Mouse (Mus musculus) midbrain, embryonic 12.5 days (tissue): ENCODE results near the gene Mmadhc. TPM values are rescaled to one million over a fixed set of nuclear protein-coding genes. Genes with fewer than 3 reads are reported as not detected.
A peak's percentile ranks its signal among the peaks of the same experiment; 100 is the strongest.

Source experiments
- ATAC-seq: fragments of 200-750 bp; cut with Nextera tagmentation; 2 replicates; pipeline ENCODE4 v1.8.0; 2017; ENCODE audit warnings: low read depth, moderate TSS enrichment, moderate library complexity; ENCODE audit not compliant: low FRiP score
- H3K27ac ChIP-seq: fragments of 300-500 bp; sonication (generic); replicated peaks from 2 replicates; pipeline ENCODE4 v1.5.1; 2016; ENCODE audit warnings: mild to moderate bottlenecking
- H3K27me3 ChIP-seq: fragments of 300-500 bp; sonication (generic); 2 replicates; pipeline ENCODE4 v1.6.1; 2016; ENCODE audit warnings: mild to moderate bottlenecking
- H3K36me3 ChIP-seq: fragments of 300-500 bp; sonication (generic); 2 replicates; pipeline ENCODE4 v1.6.1; 2016
- H3K4me1 ChIP-seq: fragments of 300-500 bp; sonication (generic); 2 replicates; pipeline ENCODE4 v1.6.1; 2016
- H3K4me2 ChIP-seq: fragments of 300-500 bp; sonication (generic); replicated peaks from 2 replicates; pipeline ENCODE4 v1.6.1; 2016; ENCODE audit warnings: mild to moderate bottlenecking, moderate library complexity
- H3K4me3 ChIP-seq: fragments of 300-500 bp; sonication (generic); 2 replicates; pipeline ENCODE4 v1.5.1; 2016; ENCODE audit warnings: mild to moderate bottlenecking
- H3K9ac ChIP-seq: fragments of 300-500 bp; sonication (generic); replicated peaks from 2 replicates; pipeline ENCODE4 v1.6.1; 2016; ENCODE audit warnings: mild to moderate bottlenecking, moderate library complexity
- H3K9me3 ChIP-seq: fragments of 300-500 bp; sonication (generic); 2 replicates; pipeline ENCODE4 v1.6.1; 2016; ENCODE audit warnings: mild to moderate bottlenecking
- WGBS: fragments of 180-500 bp; shearing (Covaris S2); methylation state at CpG from one replicate; pipeline ENCODE4 v1.1.7; 2016; 5-methylcytosine and 5-hydroxymethylcytosine counted together
- polyA plus RNA-seq: library from polyadenylated mRNA; unstranded; fragments of >200 nt; fragmentation: Nextera tagmentation; extraction: Ambion mirVana; gene quantifications from 2 replicates; pipeline ENCODE4 v1.2.1, GENCODE M21; 2016

Mmadhc gene
- polyA plus RNA-seq, 1 experiment from 2014 or later = 149 TPM

GRCm38 (mm10) chr2:50294084-50294483 is 2.5 kb downstream of the Mmadhc start:
- 90% methylated on average over 2 of the region's 2 CpGs for WGBS
- peaks cover 20% of the 10 kb centered on the region for H3K36me3 ChIP-seq
- no peak for ATAC-seq
- no peak overlapping the region for H3K27ac ChIP-seq
- H3K9me3 ChIP-seq = no peaks in the 10 kb centered on the region
- no peak overlapping the region for H3K9ac ChIP-seq
- peaks cover 21% of the 10 kb centered on the region for H3K4me1 ChIP-seq
- peak overlapping the region; percentile 15; the same call in 1 of the 2 replicates for H3K4me2 ChIP-seq
- no peaks in the 10 kb centered on the region for H3K27me3 ChIP-seq
- no peak overlapping the region for H3K4me3 ChIP-seq

GRCm38 (mm10) chr2:50293572-50293971 is 3.0 kb downstream of the Mmadhc start:
- Histone ChIP-seq H3K4me3 (no peak overlapping the region), H3K9me3 (no peaks in the 10 kb centered on the region), H3K4me2 (no peak overlapping the region), H3K4me1 (peaks cover 21% of the 10 kb centered on the region), H3K27me3 (no peaks in the 10 kb centered on the region), H3K27ac (no peak overlapping the region), H3K9ac (no peak overlapping the region), H3K36me3 (peaks cover 25% of the 10 kb centered on the region)
- 93% methylated on average over 3 of the region's 3 CpGs for WGBS
- ATAC-seq = no peak

DNA sequence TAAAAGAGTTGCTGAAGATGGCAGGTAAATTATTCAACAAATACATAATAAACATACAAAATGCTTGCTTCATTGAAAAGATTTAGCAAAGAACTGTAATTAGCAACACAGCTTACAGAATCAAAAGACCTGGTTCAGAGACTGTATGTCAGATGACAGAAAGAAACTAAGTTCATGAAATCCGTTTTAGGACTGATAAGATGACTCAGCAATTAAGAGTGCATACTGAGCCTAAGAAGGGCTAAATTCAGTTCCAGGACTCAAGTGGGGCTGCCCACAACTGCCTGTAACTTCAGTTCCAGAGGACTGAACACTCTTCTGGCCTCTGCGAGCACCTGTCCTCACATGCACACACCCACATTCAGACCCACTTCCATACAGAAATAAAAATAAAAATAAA is 4.7 kb downstream of the Mmadhc start:
- no peaks in the 10 kb centered on the region for H3K27me3 ChIP-seq
- peaks cover 41% of the 10 kb centered on the region for H3K36me3 ChIP-seq
- no peaks in the 10 kb centered on the region for H3K9me3 ChIP-seq
- H3K4me1 ChIP-seq = peaks cover 21% of the 10 kb centered on the region
- H3K4me2 ChIP-seq = no peak overlapping the region
- H3K9ac ChIP-seq = no peak overlapping the region
- no peak for ATAC-seq
- no peak overlapping the region for H3K4me3 ChIP-seq
- no peak overlapping the region for H3K27ac ChIP-seq
- WGBS = 64% methylated on average over 2 of the region's 2 CpGs

DNA sequence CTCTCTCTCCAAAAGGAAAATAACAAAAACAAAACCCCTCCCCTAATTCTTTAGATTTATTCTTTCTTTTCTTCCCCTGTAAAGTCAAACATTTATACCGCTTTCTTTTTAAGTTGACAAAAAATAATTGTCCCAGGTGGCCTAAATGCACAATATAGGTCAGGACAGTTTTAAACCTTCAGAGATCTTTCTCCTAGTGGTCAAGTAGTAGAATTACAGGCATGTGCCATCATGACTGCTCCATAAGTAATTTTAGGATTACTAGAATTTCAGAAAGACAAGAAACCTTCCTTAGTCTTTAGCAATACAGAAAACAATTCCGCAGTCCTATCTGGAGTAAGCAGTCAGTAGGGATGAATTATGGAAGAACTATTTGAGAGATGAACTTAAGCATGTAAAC is 5.8 kb downstream of the Mmadhc start:
- no peak overlapping the region for H3K4me2 ChIP-seq
- no peak overlapping the region for H3K4me3 ChIP-seq
- H3K9ac ChIP-seq = no peak overlapping the region
- peaks cover 21% of the 10 kb centered on the region for H3K4me1 ChIP-seq
- 94% methylated on average over 2 of the region's 2 CpGs for WGBS
- no peaks in the 10 kb centered on the region for H3K9me3 ChIP-seq
- H3K27me3 ChIP-seq = no peaks in the 10 kb centered on the region
- ATAC-seq = no peak
- H3K36me3 ChIP-seq = peaks cover 48% of the 10 kb centered on the region
- no peak overlapping the region for H3K27ac ChIP-seq

DNA sequence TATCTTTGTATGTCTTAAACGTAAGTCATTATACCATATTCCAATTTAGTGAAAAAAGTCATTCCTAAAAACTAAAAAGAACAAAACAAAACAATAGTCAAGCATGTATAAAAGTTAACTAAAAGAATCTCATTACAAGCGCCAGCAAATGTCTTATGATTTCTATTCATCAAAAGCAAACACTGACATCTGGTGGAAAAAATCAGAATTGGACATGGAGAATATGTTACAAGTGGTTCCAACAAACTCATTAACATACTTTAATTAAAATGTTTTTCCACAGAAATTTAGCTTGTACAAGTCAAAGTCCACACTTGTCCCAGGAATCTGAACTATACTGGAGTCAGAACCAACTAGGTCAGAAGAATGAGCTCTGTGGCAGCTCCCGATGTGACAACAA is 11.8 kb downstream of the Mmadhc start:
- Histone ChIP-seq H3K9ac (no peak overlapping the region), H3K4me2 (no peak overlapping the region), H3K27ac (no peak overlapping the region), H3K36me3 (peaks cover 66% of the 10 kb centered on the region), H3K9me3 (no peaks in the 10 kb centered on the region), H3K27me3 (no peaks in the 10 kb centered on the region), H3K4me1 (no peaks in the 10 kb centered on the region), H3K4me3 (no peak overlapping the region)
- 80% methylated on average over 3 of the region's 3 CpGs for WGBS
- no peak for ATAC-seq

DNA sequence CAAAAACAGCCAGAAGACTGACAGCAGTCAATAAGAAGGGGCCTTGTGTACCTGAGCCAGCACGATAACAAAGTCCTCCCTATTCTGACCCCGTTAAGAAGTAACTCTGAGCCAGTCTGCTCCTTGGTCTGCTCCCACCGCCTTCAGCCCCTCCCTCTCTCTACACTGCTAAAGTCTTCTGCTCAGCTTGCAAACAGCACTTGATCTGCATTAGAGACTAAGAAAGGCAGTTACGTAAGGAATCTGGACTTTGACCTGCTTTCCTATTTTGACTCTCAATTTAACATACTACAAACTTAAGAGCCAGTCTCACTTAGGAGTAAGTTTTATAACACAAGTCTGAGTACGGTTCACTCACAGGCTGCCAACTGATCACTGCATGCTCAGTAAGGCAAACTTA is 12.6 kb downstream of the Mmadhc start:
- H3K4me3 ChIP-seq = no peak overlapping the region
- H3K9ac ChIP-seq = no peak overlapping the region
- H3K9me3 ChIP-seq = no peaks in the 10 kb centered on the region
- H3K36me3 ChIP-seq = peaks cover 68% of the 10 kb centered on the region
- ATAC-seq = no peak
- no peaks in the 10 kb centered on the region for H3K27me3 ChIP-seq
- H3K4me2 ChIP-seq = no peak overlapping the region
- no peak overlapping the region for H3K27ac ChIP-seq
- H3K4me1 ChIP-seq = no peaks in the 10 kb centered on the region
- 91% methylated on average over 5 of the region's 5 CpGs for WGBS

DNA sequence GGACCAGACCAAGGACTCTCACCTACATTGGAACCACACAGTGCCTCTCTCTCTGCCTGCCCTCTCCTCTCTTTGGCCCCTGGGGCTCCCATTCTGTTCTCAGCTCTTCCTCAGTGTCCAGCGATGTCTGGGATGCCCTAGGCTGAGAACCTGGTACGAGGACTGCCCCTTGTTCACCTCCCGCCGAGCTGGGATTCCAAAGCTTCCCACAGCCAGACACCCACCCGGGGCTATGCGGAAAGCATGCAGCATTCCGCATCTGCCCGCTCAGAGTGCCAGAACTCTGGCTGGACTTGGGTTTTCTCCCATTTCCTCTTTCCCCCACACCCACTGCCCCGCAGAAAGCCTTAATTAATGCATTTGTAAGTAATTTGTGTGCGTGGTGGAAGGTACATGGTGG is 19.9 kb downstream of the Mmadhc start:
- Histone ChIP-seq H3K4me2 (no peak overlapping the region), H3K9me3 (no peaks in the 10 kb centered on the region), H3K4me3 (no peak overlapping the region), H3K27ac (no peak overlapping the region), H3K36me3 (peaks cover 39% of the 10 kb centered on the region), H3K9ac (no peak overlapping the region), H3K4me1 (no peaks in the 10 kb centered on the region), H3K27me3 (no peaks in the 10 kb centered on the region)
- ATAC-seq = no peak
- WGBS = 64% methylated on average over 10 of the region's 10 CpGs

GRCm38 (mm10) chr2:50273415-50273814 is 23.2 kb downstream of the Mmadhc start:
- no peak overlapping the region for H3K4me3 ChIP-seq
- peaks cover 2% of the 10 kb centered on the region; the same call in 1 of the 2 replicates for H3K4me1 ChIP-seq
- no peak overlapping the region for H3K4me2 ChIP-seq
- no peak overlapping the region for H3K9ac ChIP-seq
- peaks cover 20% of the 10 kb centered on the region for H3K36me3 ChIP-seq
- no peak overlapping the region for H3K27ac ChIP-seq
- no peaks in the 10 kb centered on the region for H3K27me3 ChIP-seq
- WGBS = 74% methylated on average over 6 of the region's 6 CpGs
- no peak for ATAC-seq
- H3K9me3 ChIP-seq = no peaks in the 10 kb centered on the region

GRCm38 (mm10) chr2:50272165-50272564 is 24.4 kb downstream of the Mmadhc start:
- no peak for ATAC-seq
- no peaks in the 10 kb centered on the region for H3K9me3 ChIP-seq
- WGBS = 47% methylated on average over 5 of the region's 5 CpGs
- H3K9ac ChIP-seq = no peak overlapping the region
- no peak overlapping the region for H3K4me2 ChIP-seq
- no peak overlapping the region for H3K27ac ChIP-seq
- H3K4me3 ChIP-seq = no peak overlapping the region
- H3K27me3 ChIP-seq = no peaks in the 10 kb centered on the region
- H3K36me3 ChIP-seq = peaks cover 11% of the 10 kb centered on the region; the same call in 1 of the 2 replicates
- peaks cover 2% of the 10 kb centered on the region; the same call in 1 of the 2 replicates for H3K4me1 ChIP-seq

DNA sequence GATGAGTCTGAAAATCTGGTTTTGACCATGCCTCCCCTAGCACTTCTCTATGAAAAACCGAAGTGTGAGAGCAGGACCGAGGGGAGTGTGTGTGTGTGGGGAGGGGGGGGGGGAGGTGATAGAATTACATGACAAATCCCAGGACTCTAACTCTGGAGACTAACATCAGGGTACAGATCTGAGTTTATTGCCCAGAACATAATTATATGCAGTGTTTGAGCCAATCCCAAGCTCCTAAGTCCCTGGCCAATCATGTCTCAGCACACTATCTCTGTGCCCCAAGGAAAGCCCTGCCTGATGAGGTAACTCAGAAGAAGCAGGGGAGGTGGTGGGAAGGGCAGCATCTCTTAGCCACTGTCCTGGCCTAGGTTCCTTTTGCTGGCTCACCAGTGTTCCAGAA is 28.1 kb downstream of the Mmadhc start:
- peaks cover 2% of the 10 kb centered on the region; the same call in 1 of the 2 replicates for H3K4me1 ChIP-seq
- H3K4me2 ChIP-seq = no peak overlapping the region
- H3K9ac ChIP-seq = no peak overlapping the region
- no peaks in the 10 kb centered on the region for H3K36me3 ChIP-seq
- no peaks in the 10 kb centered on the region for H3K9me3 ChIP-seq
- H3K27ac ChIP-seq = no peak overlapping the region
- no peaks in the 10 kb centered on the region for H3K27me3 ChIP-seq
- no peak for ATAC-seq
- no peak overlapping the region for H3K4me3 ChIP-seq
- 66% methylated on average over 2 of the region's 2 CpGs for WGBS

GRCm38 (mm10) chr2:50267046-50267445 is 29.6 kb downstream of the Mmadhc start:
- H3K27me3 ChIP-seq = no peaks in the 10 kb centered on the region
- H3K4me3 ChIP-seq = no peak overlapping the region
- no peaks in the 10 kb centered on the region for H3K36me3 ChIP-seq
- H3K9ac ChIP-seq = no peak overlapping the region
- no peak for ATAC-seq
- no peak overlapping the region for H3K27ac ChIP-seq
- H3K4me2 ChIP-seq = no peak overlapping the region
- no peaks in the 10 kb centered on the region for H3K9me3 ChIP-seq
- peaks cover 2% of the 10 kb centered on the region; the same call in 1 of the 2 replicates for H3K4me1 ChIP-seq

GRCm38 (mm10) chr2:50265215-50265785 is 31.3 kb downstream of the Mmadhc start:
- no peak for ATAC-seq
- Histone ChIP-seq H3K27ac (no peak overlapping the region), H3K4me3 (no peak overlapping the region), H3K36me3 (no peaks in the 10 kb centered on the region), H3K4me2 (no peak overlapping the region), H3K9ac (no peak overlapping the region), H3K4me1 (peaks cover 2% of the 10 kb centered on the region; the same call in 1 of the 2 replicates), H3K27me3 (no peaks in the 10 kb centered on the region), H3K9me3 (no peaks in the 10 kb centered on the region)
- WGBS = 26% methylated on average over 2 of the region's 2 CpGs

DNA sequence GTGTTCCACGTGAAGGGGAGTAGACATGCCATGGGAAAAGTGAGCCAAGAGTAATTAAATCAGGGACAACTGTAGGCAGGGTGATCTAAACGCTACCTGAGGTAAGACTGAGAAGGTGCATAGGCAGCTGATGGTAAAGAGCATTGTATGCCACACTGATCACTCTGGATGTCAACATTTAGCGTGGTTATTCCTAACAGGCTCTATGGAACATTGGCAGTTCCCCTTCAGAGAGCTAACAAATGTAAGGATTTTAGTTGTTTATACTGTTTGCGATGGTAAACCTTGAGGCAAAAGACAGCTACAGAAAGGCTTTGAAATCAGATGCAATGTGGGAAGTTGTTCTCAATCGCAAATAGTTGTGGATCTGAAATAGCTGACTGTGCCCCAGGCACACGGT is 32.5 kb downstream of the Mmadhc start:
- 86% methylated on average over 6 of the region's 6 CpGs for WGBS
- no peak overlapping the region for H3K27ac ChIP-seq

More for the DNA sequence above, 32.5 kb downstream of the Mmadhc start:
- peaks cover 2% of the 10 kb centered on the region; the same call in 1 of the 2 replicates for H3K4me1 ChIP-seq
- H3K4me2 ChIP-seq = no peak overlapping the region
- H3K9me3 ChIP-seq = no peaks in the 10 kb centered on the region
- H3K36me3 ChIP-seq = no peaks in the 10 kb centered on the region
- ATAC-seq = no peak
- H3K4me3 ChIP-seq = no peak overlapping the region
- no peaks in the 10 kb centered on the region for H3K27me3 ChIP-seq
- no peak overlapping the region for H3K9ac ChIP-seq
